Mouse (Mus musculus): ENCODE results near the gene Glp2r.

Glp2r gene

DNA sequence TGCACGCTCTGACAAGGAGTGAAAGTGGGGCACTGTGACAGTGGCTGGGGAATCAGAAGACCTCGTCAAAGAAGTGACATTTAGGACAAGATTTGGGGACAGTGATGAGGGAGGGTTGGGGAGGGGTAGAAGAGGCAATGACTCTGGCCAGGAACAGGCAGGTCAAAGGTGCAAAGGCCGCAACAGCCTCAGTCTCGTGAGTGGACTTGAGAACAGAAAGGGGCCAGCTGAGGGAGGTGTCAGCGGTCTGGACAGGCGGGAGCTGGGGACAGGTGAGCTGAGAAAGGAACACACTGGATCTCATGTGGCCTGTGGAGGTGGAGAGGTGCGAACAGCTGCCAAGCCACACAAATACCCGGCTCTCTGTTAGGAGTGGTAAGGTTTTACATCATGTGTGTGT is 138.0 kb downstream of the Glp2r start:
- no peak for DNase-seq

DNA sequence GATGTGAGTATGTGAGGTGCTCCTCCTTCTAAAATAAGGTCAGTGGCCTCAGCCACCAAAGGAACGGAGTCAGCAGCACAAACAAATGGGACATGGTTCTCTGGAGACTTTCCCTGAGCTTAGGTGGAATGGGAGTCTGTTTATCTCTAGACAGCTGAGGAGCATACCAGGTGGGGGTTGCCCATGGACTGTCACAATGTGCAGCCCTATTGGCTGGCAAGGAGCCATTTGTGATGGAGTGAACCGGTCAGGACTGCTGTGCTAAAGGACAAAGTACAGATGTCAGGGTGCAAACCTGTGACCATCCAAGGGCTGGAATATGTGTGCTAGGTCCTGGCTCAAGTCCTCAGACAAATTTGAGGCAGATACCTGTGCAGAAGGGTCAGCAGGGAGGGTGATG is 142.4 kb downstream of the Glp2r start:
- DNase-seq = no peak

DNA sequence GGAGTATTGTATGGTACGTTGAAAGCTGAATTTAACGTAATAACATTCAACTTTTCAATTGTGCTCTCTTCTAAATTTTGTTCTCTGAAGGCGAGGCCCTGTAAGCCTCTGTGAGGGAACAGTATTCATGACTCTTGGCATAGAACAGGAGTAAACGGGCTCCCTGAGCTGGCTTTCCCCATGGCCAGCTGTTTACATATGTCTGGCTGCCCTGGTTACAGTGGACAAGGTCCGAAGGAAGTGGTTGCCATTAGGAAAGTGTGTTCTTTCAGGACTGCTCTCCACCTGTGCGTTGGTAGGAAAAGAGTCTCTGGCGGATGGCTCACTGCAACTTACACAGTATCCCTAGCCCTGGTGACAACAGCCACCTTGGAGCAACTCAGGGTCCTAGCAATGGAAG is 143.8 kb downstream of the Glp2r start:
- DNase-seq = no peak

DNA sequence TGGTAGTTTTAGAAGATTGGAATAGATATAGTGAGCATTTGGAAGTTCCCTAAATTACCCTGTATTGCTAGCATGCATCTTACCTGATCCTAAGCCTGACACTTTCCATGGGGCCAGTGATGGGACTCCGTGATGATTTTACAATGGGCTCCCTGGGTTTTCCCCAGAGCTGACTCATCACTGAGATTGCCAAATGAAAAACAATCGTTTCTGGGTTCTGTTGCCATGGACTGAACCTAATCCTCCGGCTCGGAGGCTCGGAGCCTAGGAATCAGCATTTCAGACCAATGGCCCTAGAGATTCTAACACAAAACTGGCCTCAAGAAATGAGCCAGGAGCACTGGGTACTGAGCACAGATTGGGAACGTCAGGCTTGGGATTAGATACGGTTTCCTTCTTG is 148.6 kb downstream of the Glp2r start:
- DNase-seq = no peak

DNA sequence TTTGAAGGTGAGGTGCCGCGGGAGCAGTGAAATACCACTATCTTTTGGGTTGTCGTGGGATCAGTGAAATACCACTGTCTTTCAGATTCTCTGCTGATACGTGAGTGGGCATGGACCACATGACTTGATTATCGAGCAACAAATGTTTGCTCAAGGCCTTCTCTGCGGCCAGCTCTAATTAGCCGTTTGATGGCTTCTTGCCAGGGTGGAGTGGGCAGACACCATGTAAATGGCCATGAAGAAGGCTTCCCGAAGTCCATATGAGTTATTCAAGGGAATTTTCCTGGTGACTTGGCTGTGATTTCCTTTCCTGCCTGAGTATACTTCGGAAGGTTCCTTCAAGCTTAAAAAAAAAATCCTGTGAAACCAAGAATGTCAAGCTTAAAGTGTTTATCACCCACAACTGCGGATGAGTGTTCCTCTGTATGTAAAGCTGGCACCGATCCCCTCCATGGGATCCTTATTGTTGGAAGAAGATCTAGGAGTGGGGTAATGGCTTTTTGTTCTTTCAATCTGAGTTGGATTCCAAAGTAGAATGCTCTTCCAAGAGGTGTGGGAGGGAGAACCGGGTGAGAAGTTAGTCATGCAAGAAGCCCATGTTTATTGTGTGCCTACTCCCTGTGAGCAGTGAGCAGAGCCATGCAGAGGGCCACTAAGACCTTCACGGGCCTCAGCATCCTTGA is 154.3 kb downstream of the Glp2r start:
- DNase-seq = no peak

DNA sequence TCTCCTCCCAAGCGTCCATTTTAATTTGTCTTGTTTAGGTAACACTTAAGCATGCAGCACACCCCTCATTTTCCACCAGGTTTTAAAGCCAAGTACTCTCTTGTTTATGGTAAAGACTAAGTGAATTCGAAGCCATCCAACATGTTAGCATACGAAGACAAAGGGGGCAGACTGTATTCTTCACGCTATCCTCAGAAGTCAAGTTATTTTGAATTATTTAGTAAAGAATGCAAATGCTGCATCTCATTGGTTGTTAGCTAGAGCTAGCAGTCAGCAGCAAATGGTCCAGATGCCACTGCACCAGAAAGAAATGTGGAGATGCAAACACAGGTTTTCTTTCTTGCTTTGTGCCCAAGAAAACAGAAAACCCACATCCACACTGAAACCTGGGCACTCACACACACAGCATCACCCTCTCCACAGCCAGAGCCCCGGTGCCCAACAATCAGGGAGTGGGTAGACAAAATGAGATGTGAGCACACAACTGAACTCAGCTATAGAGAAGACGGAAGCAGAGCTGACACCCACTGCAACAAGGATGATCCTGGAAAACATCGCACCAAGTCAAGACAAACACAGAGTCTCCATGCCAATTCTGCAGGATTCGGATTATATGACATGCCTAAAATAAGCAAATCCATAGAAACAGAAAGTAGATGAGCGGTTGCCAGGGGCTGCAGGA is 158.7 kb downstream of the Glp2r start:
- no peak for DNase-seq

Data from cerebellum, adult 8-10 months (tissue).